Mouse (Mus musculus): ENCODE results near the gene Rab44. TPM values are rescaled to one million over a fixed set of nuclear protein-coding genes. Genes with fewer than 3 reads are reported as not detected.

Rab44 gene
- polyA plus RNA-seq, 1 experiment from 2014 or later, result 0.15 TPM

- Histone ChIP-seq H3K36me3 (no peaks in the 10 kb centered on the region), H3K27me3 (replicated peaks) (no peaks in the 10 kb centered on the region), H3K27ac (replicated peaks) (no peak overlapping the region), H3K4me3 (replicated peaks) (no peak overlapping the region), H3K9me3 (replicated peaks) (no peaks in the 10 kb centered on the region), H3K4me1 (no peaks in the 10 kb centered on the region), H3K4me2 (no peak overlapping the region), H3K9ac (replicated peaks) (no peak overlapping the region)
- WGBS, result 95% methylated on average over 3 of the region's 3 CpGs
- ATAC-seq (ENCODE audit: low FRiP score), result no peak
Measured at GRCm38 (mm10) chr17:29141577-29141976, 27.6 kb downstream of the Rab44 start.

- Histone ChIP-seq H3K9ac (replicated peaks) (no peak overlapping the region), H3K4me3 (replicated peaks) (no peak overlapping the region), H3K4me2 (no peak overlapping the region), H3K9me3 (replicated peaks) (no peaks in the 10 kb centered on the region), H3K4me1 (no peaks in the 10 kb centered on the region), H3K36me3 (no peaks in the 10 kb centered on the region), H3K27me3 (replicated peaks) (no peaks in the 10 kb centered on the region), H3K27ac (replicated peaks) (no peak overlapping the region)
- WGBS, result 84% methylated on average over 8 of the region's 8 CpGs
- ATAC-seq (ENCODE audit: low FRiP score), result no peak
Measured at GRCm38 (mm10) chr17:29143266-29143665, 29.3 kb downstream of the Rab44 start.

- Histone ChIP-seq H3K4me2 (no peak overlapping the region), H3K4me1 (peaks cover 4% of the 10 kb centered on the region; the same call in 1 of the 2 replicates), H3K9ac (replicated peaks) (no peak overlapping the region), H3K27ac (replicated peaks) (no peak overlapping the region), H3K9me3 (replicated peaks) (no peaks in the 10 kb centered on the region), H3K36me3 (no peaks in the 10 kb centered on the region), H3K4me3 (replicated peaks) (no peak overlapping the region), H3K27me3 (replicated peaks) (no peaks in the 10 kb centered on the region)
- ATAC-seq (ENCODE audit: low FRiP score), result no peak
- WGBS, result 89% methylated on average over 12 of the region's 12 CpGs
Measured at GRCm38 (mm10) chr17:29145101-29145500, 31.2 kb downstream of the Rab44 start.

- no peak overlapping the region for H3K4me2 ChIP-seq
- H3K9me3 ChIP-seq (replicated peaks), result no peaks in the 10 kb centered on the region
- no peak overlapping the region for H3K27ac ChIP-seq (replicated peaks)
- no peak for ATAC-seq (ENCODE audit: low FRiP score)
- H3K4me1 ChIP-seq, result peaks cover 4% of the 10 kb centered on the region; the same call in 1 of the 2 replicates
- H3K36me3 ChIP-seq, result no peaks in the 10 kb centered on the region
- 85% methylated on average over 14 of the region's 14 CpGs for WGBS
- no peak overlapping the region for H3K4me3 ChIP-seq (replicated peaks)
- no peaks in the 10 kb centered on the region for H3K27me3 ChIP-seq (replicated peaks)
- H3K9ac ChIP-seq (replicated peaks), result no peak overlapping the region
Measured at GRCm38 (mm10) chr17:29147273-29147672, 33.3 kb downstream of the Rab44 start.

GRCm38 (mm10) chr17:29147773-29148172, 33.8 kb downstream of the Rab44 start:
- 82% methylated on average over 6 of the region's 6 CpGs for WGBS
- no peak overlapping the region for H3K9ac ChIP-seq (replicated peaks)
- no peaks in the 10 kb centered on the region for H3K9me3 ChIP-seq (replicated peaks)
- H3K4me3 ChIP-seq (replicated peaks), result no peak overlapping the region
- no peak overlapping the region for H3K4me2 ChIP-seq
- H3K4me1 ChIP-seq, result peaks cover 4% of the 10 kb centered on the region; the same call in 1 of the 2 replicates
- no peak for ATAC-seq (ENCODE audit: low FRiP score)
- H3K27ac ChIP-seq (replicated peaks), result no peak overlapping the region
- H3K36me3 ChIP-seq, result no peaks in the 10 kb centered on the region
- H3K27me3 ChIP-seq (replicated peaks), result no peaks in the 10 kb centered on the region

GRCm38 (mm10) chr17:29149766-29150165, 35.8 kb downstream of the Rab44 start:
- Histone ChIP-seq H3K4me2 (no peak overlapping the region), H3K4me1 (peaks cover 4% of the 10 kb centered on the region; the same call in 1 of the 2 replicates), H3K27ac (replicated peaks) (no peak overlapping the region), H3K27me3 (replicated peaks) (no peaks in the 10 kb centered on the region), H3K9me3 (replicated peaks) (no peaks in the 10 kb centered on the region), H3K9ac (replicated peaks) (no peak overlapping the region), H3K4me3 (replicated peaks) (no peak overlapping the region), H3K36me3 (no peaks in the 10 kb centered on the region)
- WGBS, result 75% methylated on average over 7 of the region's 7 CpGs
- no peak for ATAC-seq (ENCODE audit: low FRiP score)

- Histone ChIP-seq H3K4me1 (peaks cover 24% of the 10 kb centered on the region), H3K4me2 (no peak overlapping the region), H3K36me3 (no peaks in the 10 kb centered on the region), H3K9me3 (replicated peaks) (no peaks in the 10 kb centered on the region), H3K9ac (replicated peaks) (no peak overlapping the region), H3K27me3 (replicated peaks) (no peaks in the 10 kb centered on the region), H3K27ac (replicated peaks) (no peak overlapping the region), H3K4me3 (replicated peaks) (no peak overlapping the region)
- 77% methylated on average over 5 of the region's 5 CpGs for WGBS
- no peak for ATAC-seq (ENCODE audit: low FRiP score)
Measured at GRCm38 (mm10) chr17:29152547-29152946, 38.6 kb downstream of the Rab44 start.

GRCm38 (mm10) chr17:29154247-29154646, 40.3 kb downstream of the Rab44 start:
- WGBS, result 89% methylated on average over 13 of the region's 13 CpGs
- Histone ChIP-seq H3K27me3 (replicated peaks) (no peaks in the 10 kb centered on the region), H3K36me3 (no peaks in the 10 kb centered on the region), H3K4me1 (peaks cover 24% of the 10 kb centered on the region), H3K4me3 (replicated peaks) (no peak overlapping the region), H3K9ac (replicated peaks) (no peak overlapping the region), H3K4me2 (no peak overlapping the region), H3K27ac (replicated peaks) (no peak overlapping the region), H3K9me3 (replicated peaks) (no peaks in the 10 kb centered on the region)
- ATAC-seq (ENCODE audit: low FRiP score), result no peak

- 55% methylated on average over 12 of the region's 12 CpGs for WGBS
- H3K27me3 ChIP-seq (replicated peaks), result no peaks in the 10 kb centered on the region
- no peak overlapping the region for H3K4me2 ChIP-seq
- no peak for ATAC-seq (ENCODE audit: low FRiP score)
- no peaks in the 10 kb centered on the region for H3K9me3 ChIP-seq (replicated peaks)
- peak overlapping the region; percentile 20; the same call in 1 of the 2 replicates for H3K27ac ChIP-seq (replicated peaks)
- H3K9ac ChIP-seq (replicated peaks), result no peak overlapping the region
- H3K36me3 ChIP-seq, result no peaks in the 10 kb centered on the region
- no peak overlapping the region for H3K4me3 ChIP-seq (replicated peaks)
- peaks cover 19% of the 10 kb centered on the region for H3K4me1 ChIP-seq
Measured at GRCm38 (mm10) chr17:29155355-29156135, 41.6 kb downstream of the Rab44 start.

GRCm38 (mm10) chr17:29156396-29156795, 42.5 kb downstream of the Rab44 start:
- ATAC-seq (ENCODE audit: low FRiP score), result no peak
- Histone ChIP-seq H3K4me1 (peaks cover 19% of the 10 kb centered on the region), H3K27me3 (replicated peaks) (no peaks in the 10 kb centered on the region), H3K4me2 (no peak overlapping the region), H3K9ac (replicated peaks) (no peak overlapping the region), H3K36me3 (no peaks in the 10 kb centered on the region), H3K27ac (replicated peaks) (peak overlapping the region; percentile 20; the same call in 1 of the 2 replicates), H3K4me3 (replicated peaks) (no peak overlapping the region), H3K9me3 (replicated peaks) (no peaks in the 10 kb centered on the region)
- 51% methylated on average over 16 of the region's 16 CpGs for WGBS

- Histone ChIP-seq H3K4me2 (no peak overlapping the region), H3K4me3 (replicated peaks) (no peak overlapping the region), H3K27ac (replicated peaks) (no peak overlapping the region), H3K9me3 (replicated peaks) (no peaks in the 10 kb centered on the region), H3K9ac (replicated peaks) (no peak overlapping the region), H3K36me3 (no peaks in the 10 kb centered on the region), H3K4me1 (peaks cover 19% of the 10 kb centered on the region), H3K27me3 (replicated peaks) (no peaks in the 10 kb centered on the region)
- no peak for ATAC-seq (ENCODE audit: low FRiP score)
- WGBS, result 91% methylated on average over 8 of the region's 8 CpGs
Measured at GRCm38 (mm10) chr17:29156866-29157265, 42.9 kb downstream of the Rab44 start.

- Histone ChIP-seq H3K36me3 (no peaks in the 10 kb centered on the region), H3K27me3 (replicated peaks) (0 out of 2 replicates have a peak, but pooled peaks cover 2% of the 10 kb centered on the region), H3K4me1 (peaks cover 19% of the 10 kb centered on the region), H3K4me3 (replicated peaks) (no peak overlapping the region), H3K4me2 (no peak overlapping the region), H3K9me3 (replicated peaks) (no peaks in the 10 kb centered on the region), H3K27ac (replicated peaks) (no peak overlapping the region), H3K9ac (replicated peaks) (no peak overlapping the region)
- no peak for ATAC-seq (ENCODE audit: low FRiP score)
- 94% methylated on average over 15 of the region's 15 CpGs for WGBS
Measured at GRCm38 (mm10) chr17:29158899-29159298, 45.0 kb downstream of the Rab44 start.
